Mouse (Mus musculus): ENCODE results near the gene 1600012H06Rik.

GRCm38 (mm10) chr17:14910771-14911170 lies 32.2 kb upstream of the 1600012H06Rik start:
- TF ChIP-seq CTCF (conservative IDR thresholded peaks at IDR 0.05; ENCODE audit: insufficient read depth, insufficient read length, low read depth, low read length) (no peak), POLR2A (IDR thresholded peaks at IDR 0.05; ENCODE audit: low read depth, low read length) (no peak)
